Mouse (Mus musculus) E14TG2a.4 (cell line): ENCODE measurements around the gene Strn4.
A peak's percentile ranks its signal among the peaks of the same experiment; 100 is the strongest.

Source experiments
- H3K27me3 ChIP-seq: 2 replicates; pipeline ENCODE4 v1.6.1; 2014; ENCODE audit warnings: low read length, control low read depth; ENCODE audit not compliant: insufficient read depth
- H3K36me3 ChIP-seq: 2 replicates; pipeline ENCODE4 v1.6.1; 2014; ENCODE audit warnings: low read length, control low read depth; ENCODE audit not compliant: insufficient read depth
- H3K4me1 ChIP-seq: replicated peaks from 2 replicates; pipeline ENCODE4 v1.6.1; 2014; ENCODE audit warnings: low read depth, low read length, control low read depth
- H3K4me3 ChIP-seq: replicated peaks from 2 replicates; pipeline ENCODE4 v1.5.1; 2014; ENCODE audit warnings: mild to moderate bottlenecking, low read length
- H3K9me3 ChIP-seq: 2 replicates; pipeline ENCODE4 v1.6.1; 2014; ENCODE audit warnings: low read length, control low read depth
- CTCF ChIP-seq: conservative IDR thresholded peaks from 2 replicates; pipeline ENCODE4 v1.5.1; 2014; ENCODE audit warnings: low read length
- NANOG ChIP-seq: IDR thresholded peaks from 2 replicates; pipeline ENCODE4 v1.6.1; 2014; ENCODE audit warnings: borderline replicate concordance, low read length, mixed read lengths
- POU5F1 ChIP-seq: IDR thresholded peaks from 2 replicates; pipeline ENCODE4 v1.6.1; 2014; ENCODE audit warnings: low read length, borderline replicate concordance

Strn4 gene

DNA sequence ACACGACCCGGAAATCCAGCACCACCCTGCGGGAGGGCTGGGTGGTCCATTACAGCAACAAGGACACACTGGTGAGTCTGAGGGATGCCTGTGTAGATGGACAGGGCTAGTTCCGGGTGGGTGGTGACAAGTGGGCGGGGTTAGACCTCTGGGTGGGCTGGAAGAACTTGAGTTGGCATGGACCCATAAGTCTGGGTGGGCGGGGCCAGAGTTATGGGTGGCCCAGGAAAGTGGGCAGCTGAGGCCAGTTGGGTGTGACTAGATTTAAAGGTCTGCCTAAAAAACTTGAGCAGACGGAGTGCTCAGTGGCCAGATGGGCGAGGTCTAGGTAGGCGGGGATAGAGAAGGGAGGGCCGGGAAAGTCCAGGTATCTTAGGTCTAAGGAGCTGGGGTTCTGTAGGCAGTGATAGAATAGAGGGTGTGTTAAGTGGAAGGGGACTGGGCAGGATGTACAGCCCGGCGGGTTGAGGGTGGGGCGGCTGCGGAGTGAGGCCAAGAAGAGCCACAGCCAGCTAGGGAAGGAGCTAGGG, 37.7 kb downstream of the Strn4 start:
- Histone ChIP-seq H3K36me3 (peaks cover 33% of the 10 kb centered on the region), H3K27me3 (peaks cover 6% of the 10 kb centered on the region), H3K9me3 (no peaks in the 10 kb centered on the region), H3K4me3 (no peak overlapping the region), H3K4me1 (peaks cover 40% of the 10 kb centered on the region)
- TF ChIP-seq NANOG (no peak), POU5F1 (no peak), CTCF (no peak)

DNA sequence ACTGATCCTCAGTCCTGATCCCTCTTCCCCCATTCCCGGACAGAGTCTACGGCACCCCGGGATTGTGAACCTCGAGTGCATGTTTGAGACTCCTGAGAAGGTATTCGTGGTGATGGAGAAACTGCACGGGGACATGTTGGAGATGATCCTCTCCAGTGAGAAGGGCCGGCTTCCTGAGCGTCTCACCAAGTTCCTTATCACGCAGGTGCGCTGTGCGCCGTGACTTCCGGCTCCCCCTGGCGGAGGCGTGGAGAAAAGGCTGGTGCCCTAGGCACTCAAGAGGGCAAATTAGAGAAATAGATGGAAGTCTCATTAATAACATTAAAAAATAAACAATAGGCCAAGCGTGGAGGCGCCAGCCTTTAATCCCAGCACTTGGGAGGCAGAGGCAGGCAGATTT, 42.6 kb downstream of the Strn4 start:
- H3K9me3 ChIP-seq: no peaks in the 10 kb centered on the region
- peaks cover 22% of the 10 kb centered on the region for H3K4me1 ChIP-seq
- TF ChIP-seq NANOG: no peak
- TF ChIP-seq CTCF: peak; percentile 82
- no peaks in the 10 kb centered on the region for H3K27me3 ChIP-seq
- H3K4me3 ChIP-seq: peak overlapping the region; percentile 53
- H3K36me3 ChIP-seq: peaks cover 20% of the 10 kb centered on the region

DNA sequence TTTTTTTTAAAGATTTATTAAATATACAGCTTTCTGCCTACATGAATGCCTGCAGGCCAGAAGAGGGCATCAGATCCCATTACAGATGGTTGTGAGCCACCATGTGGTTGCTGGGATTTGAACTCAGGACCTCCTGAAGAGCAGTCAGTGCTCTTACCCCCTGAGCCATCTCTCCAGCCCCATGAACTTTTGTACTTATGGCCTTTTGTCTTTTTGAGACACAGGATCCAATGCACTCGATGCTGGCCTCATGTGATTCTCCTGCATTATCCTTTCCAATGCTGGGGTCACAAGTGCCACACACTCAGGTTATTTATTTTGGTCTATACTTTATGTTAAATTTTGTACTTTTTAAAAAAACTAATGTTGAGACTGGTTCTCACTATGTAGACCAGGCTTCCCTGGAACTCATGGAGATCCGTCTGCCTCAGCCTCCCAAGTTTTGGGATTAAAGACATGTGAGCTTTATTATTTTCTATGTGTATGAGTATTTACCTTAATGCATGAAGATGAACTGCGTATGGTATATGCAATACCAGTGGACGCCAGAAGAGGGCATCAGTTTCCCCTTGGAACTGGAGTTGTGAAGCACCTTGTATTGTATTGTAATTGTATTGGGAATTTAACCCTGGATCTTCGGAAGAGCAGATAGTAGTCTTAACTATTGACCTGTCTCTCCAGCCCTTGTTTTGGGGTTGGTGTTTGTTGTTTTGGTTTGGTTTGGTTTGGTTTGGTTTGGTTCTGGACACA, 44.4 kb downstream of the Strn4 start:
- Histone ChIP-seq H3K27me3 (no peaks in the 10 kb centered on the region), H3K36me3 (peaks cover 20% of the 10 kb centered on the region), H3K9me3 (no peaks in the 10 kb centered on the region), H3K4me3 (no peak overlapping the region), H3K4me1 (peaks cover 13% of the 10 kb centered on the region)
- TF ChIP-seq CTCF (peak; percentile 83), NANOG (no peak)

DNA sequence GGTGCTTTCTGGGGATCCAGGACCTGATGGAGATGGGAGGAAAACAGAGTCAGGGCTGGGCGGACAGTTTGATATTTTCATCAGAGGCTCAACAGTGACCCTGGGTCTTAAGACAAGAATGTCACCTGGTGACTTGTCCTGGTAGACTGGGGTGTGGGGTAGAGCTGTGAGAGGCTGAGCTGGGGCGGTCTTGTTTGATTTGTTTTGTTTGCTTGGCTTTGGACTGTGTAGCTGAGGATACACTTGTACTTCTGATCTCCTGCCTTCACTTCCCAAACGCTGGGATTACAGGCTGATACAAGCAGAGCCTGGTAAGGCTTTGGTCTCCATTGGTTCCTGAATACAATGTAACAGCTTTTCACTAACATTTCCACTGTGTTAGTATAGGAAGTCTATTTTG, 51.8 kb downstream of the Strn4 start:
- TF ChIP-seq POU5F1: no peak
- TF ChIP-seq NANOG: no peak
- no peak for TF ChIP-seq CTCF
- no peaks in the 10 kb centered on the region for H3K27me3 ChIP-seq
- no peak overlapping the region for H3K4me3 ChIP-seq
- H3K36me3 ChIP-seq: no peaks in the 10 kb centered on the region
- peaks cover 26% of the 10 kb centered on the region for H3K4me1 ChIP-seq
- no peaks in the 10 kb centered on the region for H3K9me3 ChIP-seq

DNA sequence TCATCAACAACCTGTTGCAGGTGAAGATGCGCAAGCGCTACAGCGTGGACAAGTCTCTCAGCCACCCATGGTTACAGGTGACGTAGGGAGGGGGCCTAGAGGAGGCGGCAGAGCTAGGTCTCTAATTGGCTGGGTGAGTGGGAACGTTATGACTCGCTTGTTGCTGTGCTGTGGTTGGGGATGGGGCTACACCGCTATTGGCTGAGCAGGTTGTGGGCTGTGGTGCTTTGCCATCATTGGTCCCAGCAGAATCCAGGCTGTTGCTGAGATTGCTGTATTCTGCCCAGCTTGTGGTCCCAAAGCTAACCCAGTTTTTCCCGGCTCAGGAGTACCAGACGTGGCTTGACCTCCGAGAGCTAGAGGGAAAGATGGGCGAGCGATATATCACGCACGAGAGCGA, 53.8 kb downstream of the Strn4 start:
- no peaks in the 10 kb centered on the region for H3K36me3 ChIP-seq

DNA sequence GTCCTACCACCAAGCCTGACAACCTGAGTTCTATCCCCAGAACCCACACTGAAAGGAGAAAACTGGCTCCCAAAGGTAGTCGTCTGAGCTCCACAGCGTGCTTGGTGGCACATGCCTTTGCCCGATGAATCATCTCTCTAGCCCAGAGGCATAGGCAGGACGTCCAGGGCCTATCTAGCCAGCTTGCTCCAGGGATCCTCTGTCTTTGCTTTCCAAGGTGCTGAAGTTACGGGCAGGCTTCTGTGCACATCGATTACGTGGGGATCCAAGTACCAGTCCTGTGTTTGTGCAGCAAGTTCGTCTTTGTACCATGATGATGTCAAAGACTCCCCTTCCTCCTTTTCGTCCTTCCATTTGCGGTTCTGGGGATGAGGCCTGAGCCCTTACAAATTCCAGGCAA, 55.9 kb downstream of the Strn4 start:
- no peak overlapping the region for H3K4me3 ChIP-seq
- no peaks in the 10 kb centered on the region for H3K27me3 ChIP-seq
- H3K36me3 ChIP-seq: no peaks in the 10 kb centered on the region
- H3K9me3 ChIP-seq: no peaks in the 10 kb centered on the region
- peaks cover 38% of the 10 kb centered on the region for H3K4me1 ChIP-seq
- TF ChIP-seq NANOG: no peak

More for the DNA sequence above, 53.8 kb downstream of the Strn4 start:
- Histone ChIP-seq H3K27me3 (no peaks in the 10 kb centered on the region), H3K4me3 (peak overlapping the region; percentile 76), H3K4me1 (peaks cover 36% of the 10 kb centered on the region), H3K9me3 (no peaks in the 10 kb centered on the region)
- TF ChIP-seq NANOG (no peak), POU5F1 (no peak), CTCF (no peak)

DNA sequence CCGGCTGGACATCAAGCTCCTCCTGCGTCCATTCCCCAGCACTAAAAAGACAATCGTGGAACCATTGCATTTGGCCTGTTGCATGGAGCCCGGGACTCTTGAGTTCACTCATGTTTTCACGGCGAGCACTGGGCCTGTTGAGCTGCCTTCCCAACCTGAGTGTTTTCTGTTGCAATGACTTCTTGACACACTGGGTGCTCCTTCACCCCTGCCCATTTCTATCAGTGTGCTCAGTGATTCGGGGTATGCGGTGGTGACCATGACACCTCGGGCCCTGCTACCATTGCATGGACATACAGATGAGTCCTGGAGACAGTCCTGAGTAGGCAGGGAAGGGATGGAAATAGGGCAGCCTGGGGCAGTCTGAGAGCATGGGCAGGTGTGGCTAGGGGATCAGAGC, 56.8 kb downstream of the Strn4 start:
- Histone ChIP-seq H3K4me1 (peaks cover 46% of the 10 kb centered on the region), H3K4me3 (no peak overlapping the region), H3K27me3 (no peaks in the 10 kb centered on the region), H3K9me3 (no peaks in the 10 kb centered on the region), H3K36me3 (no peaks in the 10 kb centered on the region)
- TF ChIP-seq NANOG: no peak
- TF ChIP-seq CTCF: no peak
- TF ChIP-seq POU5F1: no peak

DNA sequence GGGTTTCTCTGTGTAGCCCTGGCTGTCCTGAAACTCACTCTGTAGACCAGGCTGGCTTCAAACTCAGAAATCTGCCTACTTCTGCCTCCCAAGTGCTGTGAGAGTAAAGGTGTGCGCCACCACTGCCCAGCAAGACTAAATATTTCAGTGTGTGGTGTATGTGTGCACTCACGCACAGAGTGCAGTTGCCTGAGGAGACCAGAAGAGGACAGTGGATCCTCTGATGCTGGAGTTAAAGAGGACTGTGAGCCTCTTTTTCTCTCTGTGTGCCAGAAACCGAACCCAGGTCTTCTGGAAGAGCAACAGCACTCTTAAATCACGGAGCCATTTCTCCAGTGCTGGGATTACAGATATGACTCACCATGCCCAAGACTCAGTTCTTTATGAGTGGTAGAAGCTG, 57.7 kb downstream of the Strn4 start:
- H3K36me3 ChIP-seq: no peaks in the 10 kb centered on the region
- peaks cover 50% of the 10 kb centered on the region for H3K4me1 ChIP-seq
- TF ChIP-seq NANOG (no peak), CTCF (no peak), POU5F1 (no peak)
- no peaks in the 10 kb centered on the region for H3K27me3 ChIP-seq
- H3K9me3 ChIP-seq: no peaks in the 10 kb centered on the region
- H3K4me3 ChIP-seq: no peak overlapping the region

DNA sequence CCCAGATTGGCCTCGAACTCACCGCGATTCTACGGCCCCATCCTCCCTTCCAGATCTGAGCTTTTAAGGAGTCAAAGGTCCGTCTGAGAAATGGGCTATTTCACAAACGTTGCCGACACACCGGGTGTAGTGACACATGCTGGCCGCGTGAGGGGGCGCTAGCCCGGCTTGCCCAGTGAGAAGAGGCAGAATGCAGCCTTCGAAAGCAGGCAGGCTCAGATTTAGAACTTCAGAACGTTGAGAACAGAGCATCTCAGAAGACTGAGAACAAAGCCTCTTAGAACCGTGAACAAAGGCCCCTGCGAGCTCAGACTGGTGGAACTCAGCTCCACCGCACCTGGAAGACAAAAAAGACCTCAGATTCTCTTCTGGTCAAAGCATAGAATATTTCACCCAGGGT, 58.5 kb downstream of the Strn4 start:
- H3K9me3 ChIP-seq: no peaks in the 10 kb centered on the region
- TF ChIP-seq NANOG (no peak), CTCF (peak; percentile 92)
- no peaks in the 10 kb centered on the region for H3K36me3 ChIP-seq
- peak overlapping the region; percentile 80 for H3K4me3 ChIP-seq
- H3K27me3 ChIP-seq: no peaks in the 10 kb centered on the region
- peaks cover 51% of the 10 kb centered on the region for H3K4me1 ChIP-seq
